Mouse (Mus musculus) lung, adult 2 months (tissue): Measurements from ENCODE around the gene Fcor.
A peak's percentile ranks its signal among the peaks of the same experiment; 100 is the strongest.

Experiments used
- CTCF ChIP-seq: fragments of 200-500 bp; IDR thresholded peaks from 2 replicates; pipeline ENCODE4 v1.5.1; 2011; ENCODE audit warnings: mild to moderate bottlenecking, low read length, control low read depth; ENCODE audit not compliant: insufficient read depth
- POLR2A ChIP-seq: fragments of 200-500 bp; IDR thresholded peaks from 2 replicates; pipeline ENCODE4 v1.6.1; 2011; ENCODE audit warnings: low read depth, mild to moderate bottlenecking, control low read depth, low read length, borderline replicate concordance; ENCODE audit errors: extremely low read depth

GRCm38 (mm10) chr8:3718559-3718958 lies 46.4 kb upstream of the Fcor start:
- peak; percentile 93 for TF ChIP-seq CTCF
- TF ChIP-seq POLR2A, result no peak
